Mouse (Mus musculus): ENCODE data around the gene Ms4a1.

DNA sequence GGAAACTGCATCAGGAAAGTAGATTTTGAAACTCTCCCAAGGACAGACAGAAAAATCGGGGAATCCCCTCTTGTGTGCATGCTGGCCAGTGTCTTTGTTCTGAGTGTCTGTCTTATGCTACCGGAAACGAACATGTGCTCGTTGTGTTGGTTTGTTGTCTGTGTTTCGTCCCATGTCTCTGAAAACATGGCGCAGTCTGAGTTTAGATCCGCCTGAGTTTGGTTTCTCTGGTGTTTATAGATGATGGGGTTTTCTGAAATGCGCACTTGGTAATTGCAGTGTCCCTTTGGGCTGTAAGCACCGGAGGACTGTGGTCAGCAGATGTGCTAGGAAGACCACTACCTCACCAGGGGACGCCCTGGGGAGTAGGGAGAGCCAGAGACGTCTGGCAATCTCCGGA, 26.9 kb upstream of the Ms4a1 start:
- TF ChIP-seq POLR2A (IDR thresholded peaks at IDR 0.05; ENCODE audit: low read depth, low read length) (no peak), CTCF (IDR thresholded peaks at IDR 0.05; ENCODE audit: extremely low read depth, insufficient read depth, insufficient read length, insufficient replicate concordance) (no peak)
